Mouse (Mus musculus) thymus, adult 2 months (tissue): ENCODE measurements around the gene Arnt2.

ENCODE experiments used
- CTCF ChIP-seq: fragments of 200-500 bp; IDR thresholded peaks from 2 replicates; pipeline ENCODE4 v1.5.1; 2012; ENCODE audit warnings: mild to moderate bottlenecking, control low read depth, low read length, moderate library complexity, borderline replicate concordance; ENCODE audit not compliant: control insufficient read depth, poor library complexity, insufficient read depth; ENCODE audit errors: extremely low read depth
- POLR2A ChIP-seq: fragments of 200-500 bp; IDR thresholded peaks from 2 replicates; pipeline ENCODE4 v1.6.1; 2012; ENCODE audit warnings: mild to moderate bottlenecking, low read length, control low read depth, moderate library complexity; ENCODE audit not compliant: control insufficient read depth, poor library complexity, insufficient read depth; ENCODE audit errors: extremely low read depth

GRCm38 (mm10) chr7:84339186-84339585 is 70.8 kb downstream of the Arnt2 start:
- TF ChIP-seq POLR2A: no peak
- no peak for TF ChIP-seq CTCF
